Mouse (Mus musculus): ENCODE results near the gene Hacd2.

DNA sequence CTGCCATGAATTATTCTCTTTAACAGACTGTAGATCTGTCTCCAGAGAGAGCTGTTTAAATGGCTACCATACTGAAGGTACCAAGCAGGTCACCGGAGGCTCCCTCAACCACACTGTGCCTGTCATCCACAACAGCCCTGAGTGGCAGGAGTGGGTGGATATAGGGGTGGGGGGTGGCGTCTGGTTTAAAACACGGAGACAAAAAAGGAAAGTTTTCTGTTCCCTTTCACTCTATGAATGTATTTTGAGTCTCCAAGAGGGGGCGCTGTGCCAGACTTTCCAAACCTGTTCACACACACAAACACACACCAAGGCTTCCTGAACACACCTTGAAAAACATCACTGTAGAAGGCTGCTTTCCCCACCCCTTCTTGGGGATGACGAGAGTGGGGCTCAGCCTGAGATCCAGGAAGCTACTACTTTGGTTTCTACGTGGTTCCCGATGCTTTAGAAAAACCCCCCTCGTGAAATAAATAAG, 89.0 kb downstream of the Hacd2 start:
- TF ChIP-seq POLR2A (IDR thresholded peaks at IDR 0.05; ENCODE audit: extremely low read depth, insufficient read depth, low read length) (no peak), CTCF (IDR thresholded peaks at IDR 0.05; ENCODE audit: extremely low read depth, insufficient read depth, low read length) (peak; percentile 35; the same call in 1 of the 2 replicates)

Measured in cortical plate, adult 2 months (tissue).